Mouse (Mus musculus) ES-E14 (cell line): ENCODE measurements around the gene Ostc. TPM values are rescaled to one million over a fixed set of nuclear protein-coding genes. Genes with fewer than 3 reads are reported as not detected.

ENCODE experiments used
- DNase-seq: peaks from one replicate; pipeline ENCODE4 v3.0.0-alpha.2; 2013; ENCODE audit warnings: low read depth, low spot score
- H3K27ac ChIP-seq: 2 replicates; pipeline ENCODE4 v1.5.1; 2012; ENCODE audit warnings: low read depth, mild to moderate bottlenecking, low read length, moderate library complexity, mixed read lengths; ENCODE audit not compliant: poor library complexity, insufficient read depth, severe bottlenecking
- H3K36me3 ChIP-seq: 2 replicates; pipeline ENCODE4 v1.6.1; 2012; ENCODE audit warnings: mild to moderate bottlenecking, low read length, moderate library complexity, mixed read lengths; ENCODE audit not compliant: control insufficient read depth, poor library complexity, insufficient read depth, severe bottlenecking
- H3K4me1 ChIP-seq, 2 experiments: fragments of 150-350 bp in 1 of 2; sonication (generic) in 1 of 2; 2 replicates each; pipeline ENCODE4 v1.6.1; 2012; ENCODE audit warnings: low read length in 2 of 2, mild to moderate bottlenecking in 1 of 2, mixed read lengths in 1 of 2; ENCODE audit not compliant: control insufficient read depth in 2 of 2, insufficient read depth in 2 of 2, poor library complexity in 1 of 2
- H3K4me3 ChIP-seq, 2 experiments: fragments of 150-350 bp in 1 of 2; sonication (generic) in 1 of 2; 2 replicates each; pipeline ENCODE4 v1.5.1; 2012; ENCODE audit warnings: low read length in 2 of 2, low read depth in 1 of 2, mild to moderate bottlenecking in 1 of 2, mixed read lengths in 1 of 2; ENCODE audit not compliant: insufficient read depth in 1 of 2, poor library complexity in 1 of 2, severe bottlenecking in 1 of 2
- H3K9ac ChIP-seq: 2 replicates; pipeline ENCODE4 v1.6.1; 2012; ENCODE audit warnings: low read depth, mild to moderate bottlenecking, low read length, mixed read lengths; ENCODE audit not compliant: poor library complexity, insufficient read depth, severe bottlenecking
- H3K9me3 ChIP-seq: fragments of 150-350 bp; sonication (generic); 2 replicates; pipeline ENCODE4 v1.6.1; 2012; ENCODE audit warnings: low read depth, mild to moderate bottlenecking, low read length; ENCODE audit not compliant: control insufficient read depth, insufficient read depth
- CHD2 ChIP-seq: IDR thresholded peaks from 2 replicates; pipeline ENCODE4 v1.6.1; 2014; ENCODE audit warnings: mild to moderate bottlenecking, low read depth, low read length, inconsistent platforms
- HCFC1 ChIP-seq: IDR thresholded peaks from 2 replicates; pipeline ENCODE4 v1.6.1; 2012; ENCODE audit warnings: low read length, inconsistent platforms, borderline replicate concordance; ENCODE audit not compliant: insufficient read depth
- MAFK ChIP-seq: IDR thresholded peaks from 2 replicates; pipeline ENCODE4 v1.6.1; 2014; ENCODE audit warnings: mild to moderate bottlenecking, low read depth, low read length, inconsistent platforms; ENCODE audit not compliant: insufficient read depth
- ZC3H11A ChIP-seq: IDR thresholded peaks from 2 replicates; pipeline ENCODE4 v1.6.1; 2012; ENCODE audit warnings: low read depth, mild to moderate bottlenecking, inconsistent platforms, low read length, borderline replicate concordance
- ZNF384 ChIP-seq: IDR thresholded peaks from 2 replicates; pipeline ENCODE4 v1.6.1; 2012; ENCODE audit warnings: low read depth, low read length, inconsistent platforms
- in situ Hi-C, 2 experiments: fragments of 600-800 bp; cut with MboI; formaldehyde crosslinking; loops; one replicate each; pipeline ENCODE4 v1.15.1; 2025; ENCODE audit warnings: low sequenced_read_pairs in 2 of 2, inconsistent platforms in 1 of 2; ENCODE audit not compliant: unreplicated experiment in 2 of 2
- total RNA-seq: library from RNA; depleted of rRNA; stranded (reverse); fragments of 300-350 nt; gene quantifications from 2 replicates; pipeline ENCODE4 v1.2.3, GENCODE M21; 2012

Ostc gene
- total RNA-seq, 1 experiment, result 319 TPM

- TF ChIP-seq ZC3H11A, result no peak
- no peak for TF ChIP-seq MAFK
- TF ChIP-seq HCFC1, result no peak
- no peak for TF ChIP-seq ZNF384
- TF ChIP-seq CHD2, result no peak
- Histone ChIP-seq H3K9ac (peak overlapping the region; percentile 99), H3K4me1 (no peaks in the 10 kb centered on the region; a peak in 1 of 4 replicates), H3K4me3 (peak overlapping the region; percentile 85 to 98), H3K36me3 (peaks cover 31% of the 10 kb centered on the region), H3K27ac (peak overlapping the region; percentile 69), H3K9me3 (no peaks in the 10 kb centered on the region)
- no peak for DNase-seq
- in situ Hi-C loops, result no loop called here
Observed at GRCm38 (mm10) chr3:130729472-130730188, 20.4 kb upstream of the Ostc start.

GRCm38 (mm10) chr3:130727676-130728075, 18.4 kb upstream of the Ostc start:
- TF ChIP-seq MAFK (no peak), ZC3H11A (no peak), CHD2 (no peak), HCFC1 (no peak), ZNF384 (no peak)
- no peaks in the 10 kb centered on the region; a peak in 1 of 4 replicates for H3K4me1 ChIP-seq
- DNase-seq, result no peak
- peak overlapping the region; percentile 99; the same call in 1 of the 2 replicates for H3K9ac ChIP-seq
- H3K27ac ChIP-seq, result no peak overlapping the region; the same call in 1 of the 2 replicates
- H3K9me3 ChIP-seq, result no peaks in the 10 kb centered on the region
- peaks cover 31% of the 10 kb centered on the region for H3K36me3 ChIP-seq
- peak overlapping the region in 1 of 2 experiments; percentile 85; a peak in 1 of 4 replicates for H3K4me3 ChIP-seq
- in situ Hi-C loops, result no loop called here

DNA sequence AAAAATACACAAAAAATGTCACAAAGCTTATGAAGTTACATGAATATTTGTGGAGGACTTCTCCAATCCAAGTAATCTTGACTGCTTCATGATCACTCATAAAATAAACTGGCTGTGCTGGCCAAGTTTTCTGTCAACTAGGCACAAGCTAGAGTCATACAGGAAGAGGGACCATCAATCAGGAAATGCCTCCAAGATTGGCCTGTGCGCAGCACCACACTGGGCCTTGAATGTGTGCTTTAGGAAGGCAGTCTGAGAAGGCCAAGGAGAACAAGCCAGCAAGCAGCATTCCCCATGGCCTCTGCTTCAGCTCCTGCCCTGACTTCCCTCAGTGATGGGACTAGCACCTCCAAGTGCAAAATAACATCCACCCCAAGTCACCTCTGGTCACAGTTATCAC, 17.8 kb upstream of the Ostc start:
- no peak overlapping the region; a peak in 1 of 4 replicates for H3K4me3 ChIP-seq
- no peak for DNase-seq
- H3K9ac ChIP-seq, result peak overlapping the region; percentile 26; the same call in 1 of the 2 replicates
- TF ChIP-seq ZNF384, result no peak
- TF ChIP-seq MAFK, result no peak
- TF ChIP-seq CHD2, result no peak
- TF ChIP-seq ZC3H11A, result no peak
- TF ChIP-seq HCFC1, result no peak
- H3K27ac ChIP-seq, result no peak overlapping the region
- H3K36me3 ChIP-seq, result peaks cover 31% of the 10 kb centered on the region
- in situ Hi-C loops, result no loop called here
- H3K4me1 ChIP-seq, result no peaks in the 10 kb centered on the region; a peak in 1 of 4 replicates
- H3K9me3 ChIP-seq, result no peaks in the 10 kb centered on the region

DNA sequence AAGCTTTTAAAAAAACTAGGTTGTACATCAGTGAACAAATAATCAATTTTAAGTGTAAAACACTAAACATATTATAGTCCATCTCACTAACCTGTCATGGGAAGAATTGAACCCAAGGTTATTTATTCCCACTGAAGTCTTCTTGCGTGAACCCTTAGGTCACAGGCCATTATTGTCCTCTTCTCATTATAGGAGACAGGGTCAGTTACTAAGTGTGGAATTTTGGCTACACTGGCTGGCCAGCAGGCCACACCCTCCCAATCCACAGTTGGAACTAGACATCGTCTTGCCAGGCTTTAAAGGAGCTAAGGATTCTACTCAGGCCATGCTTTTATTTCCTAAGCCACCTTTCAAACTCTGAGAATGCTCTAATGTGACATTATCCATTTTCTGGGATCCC, 16.5 kb upstream of the Ostc start:
- H3K27ac ChIP-seq, result no peak overlapping the region
- DNase-seq, result no peak
- peaks cover 31% of the 10 kb centered on the region for H3K36me3 ChIP-seq
- in situ Hi-C loops, result no loop called here
- H3K4me1 ChIP-seq, result no peaks in the 10 kb centered on the region; a peak in 1 of 4 replicates
- no peak overlapping the region for H3K4me3 ChIP-seq
- TF ChIP-seq ZC3H11A (no peak), MAFK (no peak), CHD2 (no peak), HCFC1 (no peak), ZNF384 (no peak)
- no peak overlapping the region for H3K9ac ChIP-seq
- H3K9me3 ChIP-seq, result no peaks in the 10 kb centered on the region
